Mouse (Mus musculus): Measurements from ENCODE around the gene Pnkd. TPM values are rescaled to one million over a fixed set of nuclear protein-coding genes. Genes with fewer than 3 reads are reported as not detected.
"Not testable (repeated sequence)": the region's sequence is repeated elsewhere in the genome, so short reads cannot be mapped to it uniquely, and the experiment has no call there.

The Pnkd gene
- polyA plus RNA-seq, 2 experiments from 2014 or later: 78.8 to 83.8 TPM

GRCm38 (mm10) chr1:74278988-74279387 is 5.7 kb upstream of the Pnkd start:
- ATAC-seq: no peak

GRCm38 (mm10) chr1:74280591-74281325 is 4.0 kb upstream of the Pnkd start:
- ATAC-seq: no peak

- no peak for ATAC-seq
Observed at GRCm38 (mm10) chr1:74281372-74281771, 3.4 kb upstream of the Pnkd start.

DNA sequence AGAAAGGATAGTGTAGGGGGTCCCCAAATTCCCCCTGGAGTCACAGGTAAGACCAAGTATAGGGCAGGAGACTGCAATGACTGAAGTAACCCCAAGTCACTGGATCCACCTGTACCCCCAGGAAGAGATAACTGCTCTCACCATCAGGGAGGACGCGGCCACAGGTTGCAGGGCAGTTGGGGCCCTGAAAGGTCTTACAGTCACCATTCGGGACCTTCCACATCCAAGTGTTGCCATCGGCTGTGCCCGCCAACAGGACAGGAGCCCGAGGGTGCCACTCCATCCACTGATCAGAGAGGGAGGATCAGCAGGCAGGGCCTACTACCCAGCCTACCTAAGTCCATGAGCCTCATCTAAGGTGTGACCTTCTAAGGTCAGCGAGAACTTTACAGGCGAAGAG is 2.8 kb upstream of the Pnkd start:
- ATAC-seq: no peak

DNA sequence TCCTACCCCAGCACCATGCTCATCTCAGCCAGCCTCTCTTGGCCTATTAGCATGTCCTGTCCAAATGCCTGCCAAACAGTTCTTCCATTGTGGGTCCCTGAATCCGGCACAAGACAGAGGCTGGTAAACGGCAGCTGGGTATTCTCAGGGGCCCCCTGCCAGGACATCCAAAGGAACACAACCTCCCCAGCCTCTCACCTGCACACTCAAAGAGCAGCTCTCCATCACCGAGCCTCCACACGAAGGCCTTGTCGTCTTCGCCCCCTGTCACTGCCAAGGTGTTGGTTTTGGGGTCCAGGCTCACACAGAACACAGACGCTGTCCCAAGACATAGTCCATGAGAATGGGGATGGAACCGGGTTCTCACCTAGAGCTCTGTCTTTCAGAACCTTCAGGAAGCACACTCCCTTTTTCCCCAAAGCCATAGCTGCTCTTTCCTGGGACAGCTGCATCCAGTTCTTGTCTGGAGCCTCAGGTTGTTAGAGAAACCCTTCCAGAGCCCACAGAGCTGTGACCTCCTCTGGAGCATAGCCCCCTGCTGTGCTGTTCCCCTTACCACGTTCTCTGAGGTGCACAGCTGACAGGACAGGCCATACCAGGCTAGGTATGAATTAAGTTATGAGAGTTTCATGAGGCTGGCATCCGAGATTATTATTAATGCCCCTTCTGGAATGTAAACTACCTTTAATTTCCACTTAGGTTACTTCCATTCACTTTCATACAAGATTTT is 1.7 kb upstream of the Pnkd start:
- no peak for ATAC-seq

DNA sequence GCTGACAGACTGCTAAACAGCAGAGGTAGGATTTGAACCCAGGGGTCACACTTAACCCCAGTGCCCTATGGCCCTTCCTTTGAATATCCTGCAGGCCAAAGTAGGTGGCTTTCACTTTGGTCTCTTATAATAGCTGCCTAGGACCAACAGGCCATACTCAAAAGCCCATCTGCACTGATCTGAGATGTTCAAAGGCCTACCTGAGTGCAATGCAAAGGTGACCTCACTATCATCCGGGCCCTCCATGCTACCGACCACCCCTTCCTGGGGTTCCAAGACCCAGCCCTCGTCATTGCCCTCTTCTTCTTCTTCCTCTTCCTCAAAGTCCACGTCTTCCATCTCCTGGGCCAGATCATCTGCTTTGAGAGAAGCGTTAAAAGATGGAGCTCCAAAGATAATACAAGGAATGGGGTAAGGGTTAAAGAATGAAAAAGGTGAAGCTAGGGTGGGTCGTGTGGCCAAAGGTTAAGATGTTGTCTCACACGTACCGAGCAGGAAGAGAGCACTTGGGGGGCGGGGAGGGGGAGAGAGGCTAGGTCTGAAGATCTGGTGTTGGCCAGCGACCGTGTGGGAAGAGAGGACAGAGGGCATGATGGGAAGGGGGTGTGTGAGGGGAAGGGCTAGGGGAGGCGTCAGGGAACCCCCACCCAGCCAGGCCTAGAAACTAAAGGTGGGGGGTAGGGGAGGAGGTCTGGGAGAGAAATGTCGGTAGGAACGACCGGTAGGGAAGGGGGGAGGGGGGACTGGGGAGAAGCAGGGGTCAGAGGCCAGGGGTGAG is 855 bp upstream of the Pnkd start:
- no peak for ATAC-seq

DNA sequence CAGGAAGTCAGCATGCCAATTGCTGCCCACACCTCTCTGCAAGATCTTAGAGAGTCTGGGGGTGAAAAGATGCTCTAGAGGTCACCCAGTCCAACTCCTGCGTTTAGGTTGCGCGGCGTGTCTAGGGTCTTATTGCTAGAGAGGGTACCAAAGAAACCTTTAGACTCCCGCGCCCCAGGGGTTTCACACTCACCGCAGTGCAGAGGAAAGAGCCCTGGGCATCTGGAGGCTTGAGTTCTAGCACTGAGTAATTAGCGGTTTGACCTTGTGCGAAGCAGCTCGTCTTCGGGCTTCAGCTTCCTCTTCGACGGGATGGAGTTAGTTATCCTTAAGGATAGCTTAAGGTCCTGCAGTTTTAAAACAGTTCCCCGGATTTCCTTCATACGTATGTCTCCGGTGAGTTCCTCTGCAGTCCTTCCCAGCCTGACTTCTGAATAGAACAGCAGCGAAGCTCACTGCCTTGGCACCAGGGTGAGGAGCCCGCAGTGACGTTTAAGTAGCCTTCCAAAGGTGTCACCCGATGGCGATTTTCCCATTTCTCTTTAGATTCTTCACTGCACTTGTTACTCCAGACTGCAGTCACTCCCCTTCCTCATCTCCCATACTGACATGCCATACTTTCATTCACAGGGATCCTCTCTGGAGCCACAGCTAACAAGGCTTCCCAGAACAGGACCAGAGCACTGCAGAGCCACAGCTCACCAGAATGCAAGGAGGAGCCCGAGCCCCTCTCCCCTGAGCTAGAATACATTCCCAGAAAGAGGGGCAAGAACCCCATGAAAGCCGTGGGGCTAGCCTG is 681 bp downstream of the Pnkd start:
- ATAC-seq: peak; percentile 0

- ATAC-seq: not testable (repeated sequence)
Observed at GRCm38 (mm10) chr1:74286869-74287607, 2.3 kb downstream of the Pnkd start.

- no peak for ATAC-seq
Observed at GRCm38 (mm10) chr1:74288327-74288726, 3.6 kb downstream of the Pnkd start.

- ATAC-seq: no peak
Observed at GRCm38 (mm10) chr1:74289248-74289647, 4.5 kb downstream of the Pnkd start.

DNA sequence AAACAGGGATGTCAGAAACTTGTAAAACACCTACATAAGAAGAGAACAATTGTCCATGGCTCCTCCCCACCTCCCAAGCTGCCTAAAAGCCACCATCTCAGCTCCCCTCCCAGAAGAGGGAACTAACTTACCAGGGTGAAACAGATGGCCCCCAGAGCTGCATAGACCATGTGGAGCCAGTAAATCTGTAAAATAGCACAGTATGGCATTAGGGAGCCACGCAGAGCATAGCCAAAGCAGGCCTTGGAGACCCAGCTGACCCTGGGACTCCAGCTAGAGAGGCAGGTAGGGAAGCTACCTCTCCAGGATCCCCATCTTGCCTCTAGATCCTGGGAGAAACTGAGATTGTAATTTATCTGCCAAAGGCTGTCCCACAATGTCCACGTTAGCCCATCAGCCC is 5.0 kb downstream of the Pnkd start:
- no peak for ATAC-seq

DNA sequence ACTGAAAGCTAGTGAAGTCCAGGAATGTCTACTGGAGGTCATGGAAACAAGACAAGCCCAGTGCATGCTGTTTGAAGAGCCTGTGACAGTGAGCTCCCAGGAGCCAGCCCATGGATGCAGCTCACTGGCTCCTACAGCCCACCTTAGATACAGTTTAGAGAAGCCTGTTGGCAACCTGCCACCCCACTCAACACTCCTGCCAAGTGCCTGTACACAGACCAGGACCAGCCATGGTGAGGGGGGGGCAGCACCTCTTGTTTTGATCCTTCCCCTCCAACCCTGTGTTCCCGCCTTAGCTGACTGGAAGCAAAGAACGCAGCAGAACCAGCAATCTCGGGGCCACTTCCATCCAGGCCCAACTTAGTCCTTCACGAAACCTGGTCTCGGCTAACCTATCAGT is 5.4 kb downstream of the Pnkd start:
- no peak for ATAC-seq

DNA sequence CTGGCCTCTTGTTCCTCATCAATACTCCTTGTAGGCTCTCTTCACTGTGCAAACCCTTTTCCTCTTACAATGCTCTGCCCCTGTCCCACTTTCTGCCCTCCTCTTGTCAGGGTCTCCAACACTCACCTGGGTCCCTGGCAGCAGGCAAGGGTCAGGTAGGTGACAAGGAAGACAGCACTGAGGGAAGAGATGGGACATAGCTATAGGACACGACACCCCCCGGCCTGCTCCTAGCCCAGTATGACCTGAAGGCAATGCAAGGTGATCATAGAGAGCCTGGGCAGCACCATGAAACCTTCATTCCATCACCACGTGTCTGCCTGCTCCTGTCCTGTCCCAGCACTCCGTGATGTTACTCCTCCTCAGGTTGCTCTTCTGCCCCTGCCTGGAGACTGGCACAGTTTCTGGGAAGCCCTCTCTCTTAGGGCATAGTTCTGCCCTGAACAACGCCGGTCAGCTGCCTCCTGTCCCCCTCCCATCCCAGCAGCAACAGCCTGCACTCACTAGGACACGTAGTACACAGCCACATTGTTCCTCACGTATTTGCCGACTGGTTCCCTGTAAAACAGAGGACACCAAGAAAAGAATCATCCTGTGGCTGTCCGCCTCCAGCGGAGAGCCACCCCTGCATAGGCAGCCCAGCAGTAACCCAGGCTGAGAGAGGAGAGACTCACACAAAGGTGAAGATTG is 7.7 kb downstream of the Pnkd start:
- no peak for ATAC-seq

GRCm38 (mm10) chr1:74293306-74293960 is 8.7 kb downstream of the Pnkd start:
- ATAC-seq: no peak

GRCm38 (mm10) chr1:74294090-74294643 is 9.4 kb downstream of the Pnkd start:
- no peak for ATAC-seq

GRCm38 (mm10) chr1:74294733-74295455 is 10.2 kb downstream of the Pnkd start:
- no peak for ATAC-seq

- peak; percentile 90 for ATAC-seq
Observed at GRCm38 (mm10) chr1:74295456-74296171, 10.9 kb downstream of the Pnkd start.

- ATAC-seq: no peak
Observed at GRCm38 (mm10) chr1:74296477-74296876, 11.7 kb downstream of the Pnkd start.

DNA sequence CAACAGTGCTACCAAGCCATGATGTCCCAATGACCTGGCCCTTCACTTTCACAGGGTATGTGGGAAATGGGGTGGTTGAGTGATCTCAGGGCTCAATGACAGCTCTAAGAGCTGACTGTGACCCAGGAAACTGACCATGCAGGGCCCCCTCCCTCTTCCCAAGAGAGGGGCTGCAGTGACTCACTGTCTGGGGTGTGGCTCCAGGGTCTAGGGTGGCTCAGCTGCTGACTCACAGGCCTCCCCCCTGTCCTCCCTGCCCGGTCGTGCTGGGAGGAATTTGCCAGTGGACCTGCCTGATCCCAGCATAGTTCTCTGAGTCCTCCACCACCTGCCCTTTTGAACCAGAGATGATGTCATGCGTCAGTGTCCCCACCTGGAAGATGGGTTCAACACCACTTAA is 12.5 kb downstream of the Pnkd start:
- no peak for ATAC-seq

All from CD4-positive, CD25-positive, alpha-beta regulatory T cell, adult 4 months (primary cell).